Mouse (Mus musculus) heart, postnatal 0 days (tissue): ENCODE measurements at regions not wholly inside any gene's neighbourhood (a gene's known extent, or its start where the extent isn't known, plus 50 kb on each side); places are given as distances from the start of the nearest gene placed in this dataset.

Source experiments
- ATAC-seq: fragments of 200-750 bp; cut with Nextera tagmentation; 2 replicates; pipeline ENCODE4 v1.8.0; 2017; ENCODE audit warnings: low read depth, moderate number of reproducible peaks, moderate library complexity; ENCODE audit not compliant: insufficient read depth
- DNase-seq: peaks from one replicate; pipeline ENCODE4 v3.0.0-alpha.2; 2016; ENCODE audit warnings: low spot score
- H3K27ac ChIP-seq: fragments of 300-500 bp; sonication (generic); 2 replicates; pipeline ENCODE4 v1.5.1; 2014; ENCODE audit warnings: low read depth, mild to moderate bottlenecking
- H3K27me3 ChIP-seq: fragments of 300-500 bp; sonication (generic); 2 replicates; pipeline ENCODE4 v1.6.1; 2014; ENCODE audit warnings: low read length, mixed read lengths; ENCODE audit not compliant: control insufficient read depth, insufficient read depth
- H3K36me3 ChIP-seq: fragments of 300-500 bp; sonication (generic); replicated peaks from 2 replicates; pipeline ENCODE4 v1.6.1; 2014; ENCODE audit warnings: low read length, mixed read lengths; ENCODE audit not compliant: control insufficient read depth, insufficient read depth
- H3K4me1 ChIP-seq: fragments of 300-500 bp; sonication (generic); 2 replicates; pipeline ENCODE4 v1.6.1; 2014; ENCODE audit warnings: antibody characterized with exemption; ENCODE audit not compliant: control insufficient read depth, insufficient read depth
- H3K4me2 ChIP-seq: fragments of 300-500 bp; sonication (generic); 2 replicates; pipeline ENCODE4 v1.6.1; 2014; ENCODE audit warnings: low read depth, mild to moderate bottlenecking, low read length, moderate library complexity
- H3K4me3 ChIP-seq: fragments of 300-500 bp; sonication (generic); 2 replicates; pipeline ENCODE4 v1.5.1; 2014; ENCODE audit warnings: low read depth, low read length
- H3K9ac ChIP-seq: fragments of 300-500 bp; sonication (generic); replicated peaks from 2 replicates; pipeline ENCODE4 v1.6.1; 2014; ENCODE audit warnings: low read depth, low read length, mixed read lengths
- H3K9me3 ChIP-seq: fragments of 300-500 bp; sonication (generic); replicated peaks from 2 replicates; pipeline ENCODE4 v1.6.1; 2016; ENCODE audit warnings: low read length; ENCODE audit not compliant: control insufficient read depth
- CTCF ChIP-seq: IDR thresholded peaks from 2 replicates; pipeline ENCODE4 v1.5.1; 2016; ENCODE audit warnings: antibody characterized with exemption, control low read depth, low read depth
- EP300 ChIP-seq: IDR thresholded peaks from 2 replicates; pipeline ENCODE4 v1.6.1; 2016; ENCODE audit warnings: antibody characterized with exemption, low read depth
- WGBS: fragments of 180-500 bp; shearing (Covaris S2); extraction: QIAGEN DNeasy Blood & Tissue Kit; methylation state at CpG from one replicate; pipeline ENCODE4 v1.1.7; 2014; 5-methylcytosine and 5-hydroxymethylcytosine counted together

GRCm38 (mm10) chr1:72029625-72030024 lies 182.5 kb downstream of the Mreg start:
- Histone ChIP-seq H3K36me3 (no peaks in the 10 kb centered on the region), H3K4me2 (no peak overlapping the region), H3K4me3 (no peak overlapping the region), H3K27me3 (no peaks in the 10 kb centered on the region), H3K9ac (no peak overlapping the region), H3K9me3 (no peaks in the 10 kb centered on the region), H3K27ac (no peak overlapping the region), H3K4me1 (no peaks in the 10 kb centered on the region)
- TF ChIP-seq CTCF, result no peak
- TF ChIP-seq EP300, result no peak
- DNase-seq (no peak), ATAC-seq (no peak)
- WGBS, result 64% methylated on average over 6 of the region's 6 CpGs

GRCm38 (mm10) chr1:72026861-72027260 lies 185.2 kb downstream of the Mreg start:
- no peaks in the 10 kb centered on the region for H3K9me3 ChIP-seq
- H3K4me1 ChIP-seq, result no peaks in the 10 kb centered on the region
- no peaks in the 10 kb centered on the region for H3K27me3 ChIP-seq
- WGBS, result 86% methylated on average over 4 of the region's 4 CpGs
- ATAC-seq (no peak), DNase-seq (no peak)
- TF ChIP-seq EP300 (no peak), CTCF (no peak)
- H3K36me3 ChIP-seq, result no peaks in the 10 kb centered on the region
- H3K4me3 ChIP-seq, result no peak overlapping the region
- H3K9ac ChIP-seq, result no peak overlapping the region
- no peak overlapping the region for H3K27ac ChIP-seq
- no peak overlapping the region for H3K4me2 ChIP-seq

- no peak for DNase-seq
- Histone ChIP-seq H3K4me1 (no peaks in the 10 kb centered on the region), H3K4me3 (no peak overlapping the region), H3K9me3 (no peaks in the 10 kb centered on the region), H3K27ac (no peak overlapping the region), H3K4me2 (no peak overlapping the region), H3K27me3 (no peaks in the 10 kb centered on the region), H3K36me3 (no peaks in the 10 kb centered on the region), H3K9ac (no peak overlapping the region)
- TF ChIP-seq EP300, result no peak
- TF ChIP-seq CTCF, result no peak
- 82% methylated on average over 3 of the region's 3 CpGs for WGBS
- no peak for ATAC-seq
Measured at GRCm38 (mm10) chr1:72022631-72023030, 189.5 kb downstream of the Mreg start.

- H3K36me3 ChIP-seq, result no peaks in the 10 kb centered on the region
- no peaks in the 10 kb centered on the region for H3K4me1 ChIP-seq
- TF ChIP-seq EP300 (no peak), CTCF (no peak)
- no peak overlapping the region for H3K27ac ChIP-seq
- no peak for ATAC-seq
- H3K9ac ChIP-seq, result no peak overlapping the region
- WGBS, result 74% methylated on average over 4 of the region's 4 CpGs
- no peak overlapping the region for H3K4me2 ChIP-seq
- no peak overlapping the region for H3K4me3 ChIP-seq
- DNase-seq, result no peak
- H3K9me3 ChIP-seq, result no peaks in the 10 kb centered on the region
- no peaks in the 10 kb centered on the region for H3K27me3 ChIP-seq
Measured at GRCm38 (mm10) chr1:72018479-72019222, 193.5 kb downstream of the Mreg start.

- Histone ChIP-seq H3K27me3 (no peaks in the 10 kb centered on the region), H3K4me3 (no peak overlapping the region), H3K36me3 (no peaks in the 10 kb centered on the region), H3K4me2 (no peak overlapping the region), H3K9ac (no peak overlapping the region), H3K27ac (no peak overlapping the region), H3K4me1 (no peaks in the 10 kb centered on the region), H3K9me3 (no peaks in the 10 kb centered on the region)
- 75% methylated on average over 1 of the region's 1 CpGs for WGBS
- no peak for ATAC-seq
- TF ChIP-seq EP300 (no peak), CTCF (no peak)
- no peak for DNase-seq
Measured at GRCm38 (mm10) chr1:72017814-72018478, 194.2 kb downstream of the Mreg start.

GRCm38 (mm10) chr1:72015471-72015870 lies 196.6 kb downstream of the Mreg start:
- Histone ChIP-seq H3K27me3 (no peaks in the 10 kb centered on the region), H3K27ac (no peak overlapping the region), H3K9ac (no peak overlapping the region), H3K36me3 (no peaks in the 10 kb centered on the region), H3K4me3 (no peak overlapping the region), H3K9me3 (no peaks in the 10 kb centered on the region), H3K4me2 (no peak overlapping the region), H3K4me1 (no peaks in the 10 kb centered on the region)
- TF ChIP-seq EP300, result no peak
- TF ChIP-seq CTCF, result no peak
- no peak for ATAC-seq
- no peak for DNase-seq
- 75% methylated on average over 4 of the region's 4 CpGs for WGBS
